Mouse (Mus musculus) CH12.LX (cell line): ENCODE measurements at regions not wholly inside any gene's neighbourhood (a gene's known extent, or its start where the extent isn't known, plus 50 kb on each side); places are given as distances from the start of the nearest gene placed in this dataset.

ENCODE experiments used
- DNase-seq: peaks from one replicate; pipeline ENCODE4 v3.0.0-alpha.2; 2013; ENCODE audit errors: extremely low read depth
- H3K27ac ChIP-seq: 2 replicates; pipeline ENCODE4 v1.5.1; 2012; ENCODE audit warnings: low read depth, mild to moderate bottlenecking, control low read depth, moderate library complexity; ENCODE audit not compliant: insufficient read depth
- H3K27me3 ChIP-seq: replicated peaks from 2 replicates; pipeline ENCODE3; 2012; ENCODE audit warnings: inconsistent platforms
- H3K36me3 ChIP-seq, 2 experiments: replicated peaks in 1 of 2; 2 replicates each; pipeline versions ENCODE3 to v1.6.1; 2012; ENCODE audit warnings: inconsistent platforms in 1 of 2, low read length in 1 of 2, mild to moderate bottlenecking in 1 of 2, mixed read lengths in 1 of 2, moderate library complexity in 1 of 2; ENCODE audit not compliant: control insufficient read depth in 1 of 2, insufficient read depth in 1 of 2
- H3K4me1 ChIP-seq, 2 experiments: 2 replicates each; pipeline ENCODE4 v1.6.1; 2012; ENCODE audit warnings: inconsistent platforms in 1 of 2, moderate library complexity in 1 of 2; ENCODE audit not compliant: insufficient read depth in 2 of 2, control insufficient read depth in 1 of 2
- H3K4me2 ChIP-seq: 2 replicates; pipeline ENCODE4 v1.6.1; 2012; ENCODE audit warnings: low read depth, mild to moderate bottlenecking, control low read depth; ENCODE audit not compliant: poor library complexity, insufficient read depth, severe bottlenecking
- H3K4me3 ChIP-seq, 3 experiments: fragments of 150-350 bp in 1 of 3; sonication (generic) in 1 of 3; replicated peaks in 1 of 3; 2 replicates each; pipeline versions ENCODE3 to v1.5.1; 2011 to 2012; ENCODE audit warnings: low read depth in 2 of 3, low read length in 2 of 3, mild to moderate bottlenecking in 2 of 3, moderate library complexity in 2 of 3, control low read depth in 1 of 3, improper control_type of control experiment in 1 of 3, inconsistent platforms in 1 of 3, mixed read lengths in 1 of 3; ENCODE audit not compliant: poor library complexity in 1 of 3
- H3K79me2 ChIP-seq: replicated peaks from 2 replicates; pipeline ENCODE4 v1.6.1; 2012; ENCODE audit warnings: mild to moderate bottlenecking, moderate library complexity; ENCODE audit not compliant: control insufficient read depth, poor library complexity, insufficient read depth, severe bottlenecking; ENCODE audit errors: extremely low read depth
- H3K9ac ChIP-seq: 2 replicates; pipeline ENCODE4 v1.6.1; 2012; ENCODE audit warnings: low read depth, mild to moderate bottlenecking, control low read depth, moderate library complexity; ENCODE audit not compliant: insufficient read depth
- H3K9me3 ChIP-seq: replicated peaks from 2 replicates; pipeline ENCODE3; 2012; ENCODE audit warnings: low read length, inconsistent platforms, mixed read lengths
- E2F4 ChIP-seq: IDR thresholded peaks from 2 replicates; pipeline ENCODE4 v1.6.1; 2011; ENCODE audit warnings: low read depth, low read length, improper control_type of control experiment; ENCODE audit not compliant: insufficient replicate concordance
- GABPA ChIP-seq: IDR thresholded peaks from 2 replicates; pipeline ENCODE4 v1.6.1; 2012; ENCODE audit warnings: low read depth, low read length, improper control_type of control experiment, inconsistent platforms; ENCODE audit not compliant: insufficient replicate concordance
- IRF4 ChIP-seq: IDR thresholded peaks from 2 replicates; pipeline ENCODE4 v1.6.1; 2014; ENCODE audit warnings: low read depth, mild to moderate bottlenecking, inconsistent platforms, low read length, improper control_type of control experiment
- JUN ChIP-seq: IDR thresholded peaks from 2 replicates; pipeline ENCODE4 v1.6.1; 2011; ENCODE audit warnings: low read depth, mild to moderate bottlenecking, low read length, improper control_type of control experiment, moderate library complexity; ENCODE audit not compliant: insufficient read depth
- JUND ChIP-seq: conservative IDR thresholded peaks from 2 replicates; pipeline ENCODE4 v1.6.1; 2011; ENCODE audit warnings: low read depth, low read length, improper control_type of control experiment
- KAT2A ChIP-seq: IDR thresholded peaks from 2 replicates; pipeline ENCODE4 v1.6.1; 2012; ENCODE audit warnings: low read length, improper control_type of control experiment, inconsistent platforms; ENCODE audit not compliant: insufficient replicate concordance
- MAX ChIP-seq: IDR thresholded peaks from 2 replicates; pipeline ENCODE4 v1.6.1; 2011; ENCODE audit warnings: low read length, improper control_type of control experiment
- MXI1 ChIP-seq: IDR thresholded peaks from 2 replicates; pipeline ENCODE4 v1.6.1; 2011; ENCODE audit warnings: mild to moderate bottlenecking, low read depth, low read length, improper control_type of control experiment
- NELFE ChIP-seq: IDR thresholded peaks from 2 replicates; pipeline ENCODE4 v1.6.1; 2011; ENCODE audit warnings: low read depth, low read length, improper control_type of control experiment
- POLR2AphosphoS2 ChIP-seq: IDR thresholded peaks from 2 replicates; pipeline ENCODE4 v1.6.1; 2011; ENCODE audit warnings: low read depth, low read length, improper control_type of control experiment
- RAD21 ChIP-seq: IDR thresholded peaks from 2 replicates; pipeline ENCODE4 v1.6.1; 2011; ENCODE audit warnings: low read depth, mild to moderate bottlenecking, low read length, improper control_type of control experiment, moderate library complexity
- SIN3A ChIP-seq: IDR thresholded peaks from 2 replicates; pipeline ENCODE4 v1.6.1; 2012; ENCODE audit warnings: low read length, improper control_type of control experiment, inconsistent platforms
- SMC3 ChIP-seq: IDR thresholded peaks from 2 replicates; pipeline ENCODE4 v1.6.1; 2011; ENCODE audit warnings: low read depth, low read length, improper control_type of control experiment
- TCF12 ChIP-seq: IDR thresholded peaks from 2 replicates; pipeline ENCODE4 v1.6.1; 2014; ENCODE audit warnings: low read depth, mild to moderate bottlenecking, inconsistent platforms, low read length, improper control_type of control experiment
- UBTF ChIP-seq: IDR thresholded peaks from 2 replicates; pipeline ENCODE4 v1.6.1; 2012; ENCODE audit warnings: low read depth, mild to moderate bottlenecking, inconsistent platforms, low read length, improper control_type of control experiment, moderate library complexity
- ZC3H11A ChIP-seq: IDR thresholded peaks from 2 replicates; pipeline ENCODE4 v1.6.1; 2012; ENCODE audit warnings: low read depth, mild to moderate bottlenecking, inconsistent platforms, low read length, improper control_type of control experiment
- ZKSCAN1 ChIP-seq: IDR thresholded peaks from 2 replicates; pipeline ENCODE4 v1.6.1; 2012; ENCODE audit warnings: low read depth, inconsistent platforms, low read length, improper control_type of control experiment, borderline replicate concordance
- dilution Hi-C: fragments of 300-500 bp; cut with MboI; formaldehyde crosslinking; loops from 2 replicates; pipeline ENCODE4 v1.14.3; 2020; ENCODE audit warnings: low sequenced_read_pairs; ENCODE audit not compliant: extremely low pct_unique_long_range_greater_than_20kb, extremely low pct_ligation_motif_present
- in situ Hi-C: fragments of 300-500 bp; cut with MboI; formaldehyde crosslinking; loops from 3 replicates; pipeline ENCODE4 v1.14.3; 2019; ENCODE audit warnings: low sequenced_read_pairs, low pct_ligation_motif_present, low pct_unique_long_range_greater_than_20kb, mixed read lengths

DNA sequence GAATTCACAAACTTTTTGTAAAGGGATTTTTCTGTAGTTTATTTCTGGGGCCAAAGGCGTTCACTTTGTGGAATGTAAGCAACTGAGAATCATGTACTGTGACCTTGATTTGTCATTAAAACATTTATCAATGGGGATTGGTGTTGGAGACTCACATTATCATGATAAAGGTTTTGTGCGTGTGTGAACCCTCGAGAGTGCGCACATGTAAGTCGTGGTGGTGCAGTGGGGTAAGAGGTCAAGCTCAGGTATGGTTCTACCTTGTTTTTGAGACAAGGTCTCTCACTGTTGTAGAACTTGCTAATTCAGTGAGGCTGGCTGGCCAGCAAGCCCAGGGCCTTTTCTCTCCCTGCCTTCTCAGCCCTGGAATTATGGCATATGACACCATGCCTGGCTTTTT, 280.4 kb downstream of the Rps24 start:
- dilution Hi-C loops (no loop called here), in situ Hi-C loops (no loop called here)
- Histone ChIP-seq H3K36me3 (no peaks in the 10 kb centered on the region), H3K9me3 (no peaks in the 10 kb centered on the region), H3K27me3 (peaks cover 2% of the 10 kb centered on the region), H3K4me2 (no peak overlapping the region), H3K4me1 (peaks cover 2 to 12% of the 10 kb centered on the region in 2 experiments), H3K9ac (no peak overlapping the region), H3K4me3 (no peak overlapping the region), H3K27ac (no peak overlapping the region)
- DNase-seq = no peak
- no peak for TF ChIP-seq TCF12
- TF ChIP-seq KAT2A = no peak
- no peak for TF ChIP-seq SMC3
- TF ChIP-seq IRF4 = no peak
- TF ChIP-seq JUN = no peak
- no peak for TF ChIP-seq RAD21
- TF ChIP-seq E2F4 = no peak
- TF ChIP-seq MAX = no peak
- no peak for TF ChIP-seq ZC3H11A
- TF ChIP-seq SIN3A = no peak
- TF ChIP-seq, all 38 proteins: peak for 0
- H3K79me2 ChIP-seq = no peaks in the 10 kb centered on the region

GRCm38 (mm10) chr14:24767964-24768363, 281.0 kb downstream of the Rps24 start:
- Histone ChIP-seq H3K4me3 (no peak overlapping the region), H3K9ac (no peak overlapping the region)
- in situ Hi-C loops = no loop called here

GRCm38 (mm10) chr14:24769451-24769850, 282.5 kb downstream of the Rps24 start:
- H3K27ac ChIP-seq = no peak overlapping the region
- dilution Hi-C loops (no loop called here), in situ Hi-C loops (no loop called here)
- H3K4me1 ChIP-seq = peaks cover 4 to 21% of the 10 kb centered on the region in 2 experiments
- H3K4me2 ChIP-seq = no peak overlapping the region
- H3K4me3 ChIP-seq = no peak overlapping the region
- H3K9me3 ChIP-seq = no peaks in the 10 kb centered on the region
- no peak overlapping the region for H3K9ac ChIP-seq
- no peaks in the 10 kb centered on the region for H3K79me2 ChIP-seq
- H3K27me3 ChIP-seq = no peaks in the 10 kb centered on the region
- no peak for DNase-seq
- TF ChIP-seq UBTF (no peak), ZKSCAN1 (no peak), MXI1 (no peak), RAD21 (no peak), SMC3 (no peak), IRF4 (no peak), GABPA (no peak), ZC3H11A (no peak), POLR2AphosphoS2 (no peak), NELFE (no peak)
- no peaks in the 10 kb centered on the region for H3K36me3 ChIP-seq

More at GRCm38 (mm10) chr14:24767964-24768363, 281.0 kb downstream of the Rps24 start:
- Histone ChIP-seq H3K79me2 (no peaks in the 10 kb centered on the region), H3K4me1 (peaks cover 4 to 19% of the 10 kb centered on the region in 2 experiments), H3K4me2 (no peak overlapping the region), H3K27me3 (peaks cover 2% of the 10 kb centered on the region), H3K27ac (no peak overlapping the region), H3K36me3 (no peaks in the 10 kb centered on the region), H3K9me3 (no peaks in the 10 kb centered on the region)
- TF ChIP-seq JUND (no peak), POLR2AphosphoS2 (no peak)
- dilution Hi-C loops = no loop called here
- no peak for DNase-seq
